Mouse (Mus musculus) gastrocnemius, postnatal 4 days (tissue): ENCODE results near the gene Psmd5. TPM values are rescaled to one million over a fixed set of nuclear protein-coding genes. Genes with fewer than 3 reads are reported as not detected.

Experiments used
- DNase-seq, 2 experiments: peaks; one replicate each; pipeline ENCODE4 v3.0.0; 2021 to 2022; ENCODE audit warnings: low spot score in 2 of 2, mixed read lengths in 2 of 2
- long read RNA-seq, 2 experiments: library from polyadenylated mRNA; stranded (forward); transcript quantifications; one replicate each; pipeline ENCODE4 v2.0.0; 2021
- total RNA-seq, 2 experiments: library from RNA; stranded (reverse); gene quantifications; 2 replicates each; pipeline ENCODE4 v1.2.3; 2021

Gene Psmd5
- 10 to 100 TPM; 25.4 to 25.7 TPM for total RNA-seq
- long read RNA-seq, experiment 1, full-length matches to known transcripts, result 55 of 67 reads
- long read RNA-seq, experiment 1, partial matches to known transcripts, result 0 of 67 reads
- long read RNA-seq, experiment 1, other reads (novel, unspliced or antisense), result 12 of 67 reads
- long read RNA-seq, experiment 2, full-length matches to known transcripts, result 59 of 76 reads
- long read RNA-seq, experiment 2, partial matches to known transcripts, result 2 of 76 reads
- long read RNA-seq, experiment 2, other reads (novel, unspliced or antisense), result 15 of 76 reads

- no peak for DNase-seq
These were observed at the start of gene Psmd5 for GRCm38 (mm10) chr2:34874816-34875345. Psmd5 (minus strand) TSS chr2:34874968.

GRCm38 (mm10) chr2:34922729-34923128 is 48.0 kb upstream of the Psmd5 start:
- no peak for DNase-seq

- no peak for DNase-seq
These were observed 45.4 kb upstream of the Psmd5 start for GRCm38 (mm10) chr2:34920144-34920543.

DNA sequence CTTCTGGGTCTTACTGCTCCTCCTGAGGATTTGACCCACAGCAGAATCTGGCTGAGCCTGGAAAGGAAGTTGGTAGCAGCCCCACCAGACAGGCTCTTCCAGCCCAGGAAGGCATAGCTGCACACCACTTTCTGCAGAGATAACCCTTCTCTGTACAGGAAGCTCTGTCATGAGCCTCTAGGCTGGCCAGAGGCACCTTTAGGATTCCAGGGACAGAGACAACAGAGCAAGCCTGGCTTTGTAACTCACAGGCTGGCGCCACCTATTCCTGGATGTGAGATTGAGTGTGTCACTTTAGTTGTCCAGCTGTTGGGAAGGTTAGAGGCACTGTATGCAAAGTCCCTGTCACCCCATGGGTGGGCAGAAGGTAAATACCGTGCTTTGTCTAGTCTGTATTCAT is 40.3 kb upstream of the Psmd5 start:
- DNase-seq, result no peak

DNA sequence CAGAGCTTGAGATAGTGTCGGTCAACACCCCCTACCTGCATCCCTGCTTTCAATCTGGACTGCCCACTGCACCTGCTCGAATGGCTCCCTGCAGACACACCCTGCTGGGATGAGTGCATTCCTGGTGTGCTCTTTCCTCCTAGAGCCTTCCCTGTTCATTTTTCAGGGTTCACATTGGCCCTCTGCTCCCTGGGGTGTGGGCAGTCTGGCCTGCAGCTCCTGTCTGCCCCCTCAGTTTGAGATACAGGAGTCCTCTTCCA is 40.0 kb upstream of the Psmd5 start:
- no peak for DNase-seq

GRCm38 (mm10) chr2:34914069-34914822 is 39.5 kb upstream of the Psmd5 start:
- DNase-seq, result peak in 1 of 2 experiments; percentile 60

DNA sequence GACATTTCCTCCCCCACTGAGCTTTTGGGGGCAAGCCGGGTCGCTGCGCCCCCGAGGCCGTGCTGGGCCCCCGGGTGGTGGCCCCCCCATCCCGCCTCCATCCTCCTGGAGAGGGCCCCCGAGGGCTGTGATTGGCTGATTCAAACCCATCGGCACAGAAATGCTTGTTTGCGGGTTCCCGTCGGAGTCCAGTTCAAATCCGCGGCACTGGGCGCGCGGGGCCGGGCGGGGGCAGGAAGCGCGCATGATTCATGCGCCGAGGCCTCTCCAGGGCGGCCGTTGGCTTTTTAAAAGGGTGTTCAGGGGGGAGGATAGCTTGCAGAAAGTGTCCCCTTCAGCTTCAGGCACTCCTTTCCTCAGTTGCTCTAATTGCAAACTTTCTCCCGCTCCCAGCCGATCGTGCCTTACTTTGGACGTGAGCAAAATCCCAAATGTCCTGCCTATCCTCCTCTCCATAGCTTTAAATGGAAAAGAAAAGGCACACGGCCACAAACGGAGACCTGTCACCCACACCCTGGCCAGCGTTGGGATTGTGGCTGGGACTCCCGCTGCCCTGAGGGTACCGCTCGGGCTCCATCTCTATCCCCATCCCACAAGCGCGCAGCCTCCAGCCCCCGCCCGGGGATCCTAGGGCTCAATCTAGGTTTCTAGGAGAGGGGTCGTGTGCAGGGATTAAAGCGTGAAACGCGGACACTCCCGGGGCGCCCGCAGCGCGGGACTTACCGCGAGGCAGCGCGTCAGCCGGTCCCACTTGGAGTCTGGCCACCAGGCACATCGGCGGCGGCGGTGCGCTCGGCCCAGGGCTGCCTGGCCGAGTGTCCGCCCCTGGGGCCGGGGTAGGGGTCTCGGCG is 38.7 kb upstream of the Psmd5 start, which contains the start of gene Phf19:
Gene Phf19, minus strand, starts transcription at position 809 of the 851 bp plus-strand sequence.
- peak; percentile 52 to 66 for DNase-seq

- DNase-seq, result no peak
These were observed 37.8 kb upstream of the Psmd5 start for GRCm38 (mm10) chr2:34912613-34913012.

- DNase-seq, result no peak
These were observed 37.1 kb upstream of the Psmd5 start for GRCm38 (mm10) chr2:34911871-34912270.

GRCm38 (mm10) chr2:34909719-34910118 is 35.0 kb upstream of the Psmd5 start:
- no peak for DNase-seq

DNA sequence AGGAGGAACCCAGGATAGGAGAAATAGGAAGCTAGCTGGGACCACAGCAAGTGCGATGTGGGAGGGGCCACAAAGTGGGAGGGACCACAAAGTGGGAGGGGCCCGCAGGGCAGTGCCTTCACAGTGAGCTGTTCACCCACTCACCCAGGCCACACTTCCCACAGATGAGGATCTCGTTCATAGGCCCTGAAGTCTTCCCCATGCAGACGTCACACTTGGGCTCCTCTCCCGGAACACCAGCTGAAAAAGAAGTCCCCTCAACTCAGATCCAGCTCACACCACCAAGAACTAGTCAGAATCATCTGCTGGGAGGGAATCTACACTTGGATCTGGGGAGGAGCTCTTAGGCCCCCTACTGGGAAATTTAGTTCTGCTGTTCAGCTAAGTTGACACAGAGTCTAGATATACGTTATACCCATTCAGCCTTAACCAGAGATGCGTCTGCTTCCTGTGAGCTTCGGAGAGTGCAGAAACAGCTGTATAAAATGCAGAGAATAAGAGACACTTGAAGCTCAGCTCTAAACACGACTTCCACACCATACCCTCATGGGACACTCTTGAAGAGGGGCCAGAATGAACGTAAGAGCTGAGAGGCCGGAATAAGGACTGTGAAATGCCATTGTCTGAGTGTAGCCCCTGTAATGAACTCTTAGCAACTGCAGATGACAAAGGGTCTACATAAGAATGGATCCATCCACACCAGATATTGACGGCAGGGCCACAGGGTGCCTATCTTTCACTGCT is 32.3 kb upstream of the Psmd5 start:
- peak; percentile 45 to 76 for DNase-seq

DNA sequence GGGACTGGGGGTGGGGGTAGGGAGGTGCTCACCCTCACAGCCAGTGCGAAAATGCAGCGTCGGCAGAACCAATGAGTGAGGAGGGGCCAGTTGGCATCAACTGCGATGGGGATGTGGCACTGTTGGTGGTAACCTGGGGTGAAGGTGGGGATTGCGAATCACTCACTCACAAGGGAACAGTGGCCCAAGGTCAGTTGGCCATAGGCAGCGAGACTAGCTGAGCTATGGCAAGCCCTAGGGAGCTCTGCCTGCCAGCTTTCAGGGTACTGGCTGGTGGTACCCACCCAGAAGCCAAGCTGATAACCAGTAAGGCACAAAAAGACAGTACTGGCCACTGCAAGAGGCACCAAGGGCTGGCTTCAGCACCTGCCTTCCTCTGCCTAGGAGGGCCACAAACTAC is 31.7 kb upstream of the Psmd5 start:
- no peak for DNase-seq

GRCm38 (mm10) chr2:34904849-34905542 is 30.2 kb upstream of the Psmd5 start:
- peak; percentile 95 to 97 for DNase-seq

DNA sequence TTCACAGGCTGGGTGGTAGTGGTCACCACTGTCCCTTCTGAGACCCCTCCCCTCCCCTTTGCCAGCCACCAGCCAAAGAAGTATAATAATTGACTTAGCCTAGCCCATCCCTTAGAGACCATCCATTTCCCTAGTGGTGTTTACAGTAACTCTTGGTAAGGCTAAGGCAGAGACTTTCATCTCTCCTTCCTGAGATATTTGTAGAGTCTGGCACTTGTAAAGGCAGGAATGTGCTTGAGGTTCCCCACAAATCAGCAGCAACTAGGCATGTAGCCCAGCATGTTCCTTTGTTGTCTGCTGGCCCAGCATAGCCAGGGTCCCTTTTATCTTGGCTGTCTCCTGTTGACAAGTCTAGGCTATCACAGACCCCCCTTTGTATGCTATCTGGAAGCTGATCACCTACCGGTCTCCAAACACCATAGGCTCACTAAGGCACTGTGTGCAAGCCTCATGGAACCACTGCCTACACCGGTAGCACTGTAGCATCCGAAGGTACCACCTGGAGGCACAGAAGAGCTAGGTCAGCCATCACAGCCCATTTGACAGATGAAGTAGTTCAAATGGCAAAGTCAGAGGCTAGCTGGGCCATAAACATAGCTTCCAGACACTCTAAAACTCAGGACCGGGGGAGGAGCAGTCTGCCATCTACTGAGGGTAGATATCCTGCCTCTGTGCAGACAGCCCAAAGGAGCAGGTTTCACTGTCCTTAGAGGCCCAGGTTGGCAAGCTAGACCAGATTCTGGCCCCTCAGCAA is 29.1 kb upstream of the Psmd5 start:
- DNase-seq, result no peak

DNA sequence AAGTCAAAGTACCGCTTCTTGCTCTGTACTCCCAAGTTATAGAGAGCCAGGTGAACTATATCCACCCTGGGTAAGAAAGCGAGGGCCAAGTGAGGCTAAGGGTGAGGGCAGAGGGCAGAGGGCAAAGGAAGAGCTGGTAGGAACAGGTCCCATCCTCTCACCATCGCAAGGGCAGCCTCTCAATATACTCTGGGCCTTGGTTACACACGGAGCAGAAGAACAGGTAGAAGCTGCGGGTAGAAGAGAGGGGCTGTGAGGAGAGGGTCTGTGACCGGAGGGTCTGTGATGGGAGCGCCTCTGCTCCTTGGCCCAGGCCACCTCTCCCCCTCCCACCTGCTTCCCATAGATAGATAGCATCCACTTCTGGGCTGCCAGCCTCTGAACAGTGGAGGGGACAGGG is 28.4 kb upstream of the Psmd5 start:
- DNase-seq, result no peak

DNA sequence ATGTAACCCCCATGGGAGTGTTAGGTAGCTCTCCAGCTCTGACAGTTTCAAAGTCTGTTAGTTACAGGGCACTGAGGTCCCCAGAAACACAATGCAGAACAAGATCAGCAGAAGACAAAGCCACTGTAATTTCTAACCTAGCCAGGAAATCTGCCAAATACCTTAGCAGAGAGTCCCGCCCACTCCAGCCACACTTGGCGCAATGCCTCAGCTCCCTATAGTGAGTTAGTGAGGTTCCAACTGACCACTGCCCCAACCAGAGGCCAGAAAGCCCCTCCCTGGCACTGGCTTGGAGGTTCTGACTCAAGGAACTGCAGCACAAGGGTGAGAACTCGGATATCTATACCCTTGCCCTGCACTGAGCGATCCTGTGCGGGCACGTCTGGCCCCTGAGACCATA is 28.0 kb upstream of the Psmd5 start:
- no peak for DNase-seq

DNA sequence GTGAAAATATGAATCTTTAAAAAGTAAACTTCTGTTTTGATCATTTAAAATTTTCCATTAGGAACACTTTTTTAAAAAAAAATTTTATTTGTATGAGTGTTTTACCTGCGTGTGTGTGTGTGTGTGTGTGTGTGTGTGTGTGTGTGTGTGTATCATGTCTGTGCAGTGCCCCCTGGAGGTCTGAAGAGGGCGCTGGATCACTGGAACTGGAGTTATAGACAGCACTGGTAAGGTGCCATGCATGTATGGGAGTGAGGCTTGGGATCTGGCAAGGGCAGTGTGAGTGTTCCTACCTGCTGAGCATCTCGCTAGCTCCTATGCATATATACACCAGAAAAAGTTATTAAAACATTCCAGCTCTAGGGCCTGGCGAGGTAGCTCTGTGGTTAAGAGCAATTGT is 27.0 kb upstream of the Psmd5 start:
- no peak for DNase-seq

DNA sequence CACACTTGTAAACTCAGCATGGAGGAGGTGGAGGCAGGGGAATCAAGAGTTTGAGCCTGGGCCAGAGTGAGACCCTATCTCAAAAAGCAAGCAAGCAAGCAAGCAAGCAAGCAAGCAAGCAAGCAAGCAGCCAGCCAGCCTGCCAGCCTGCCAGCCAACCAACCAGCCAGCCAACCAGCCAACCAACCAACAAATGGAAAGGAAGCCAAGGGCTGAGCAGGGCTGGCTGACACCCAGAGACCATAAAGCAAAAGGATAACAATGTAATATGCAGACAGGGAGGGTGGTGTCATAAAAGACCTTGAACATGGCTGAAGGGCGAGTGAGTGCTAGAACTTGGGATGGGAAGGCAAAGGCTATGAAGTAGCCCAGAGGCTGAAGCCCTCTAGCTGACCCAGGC is 25.6 kb upstream of the Psmd5 start:
- no peak for DNase-seq

- DNase-seq, result no peak
These were observed 24.9 kb upstream of the Psmd5 start for GRCm38 (mm10) chr2:34899682-34900081.

DNA sequence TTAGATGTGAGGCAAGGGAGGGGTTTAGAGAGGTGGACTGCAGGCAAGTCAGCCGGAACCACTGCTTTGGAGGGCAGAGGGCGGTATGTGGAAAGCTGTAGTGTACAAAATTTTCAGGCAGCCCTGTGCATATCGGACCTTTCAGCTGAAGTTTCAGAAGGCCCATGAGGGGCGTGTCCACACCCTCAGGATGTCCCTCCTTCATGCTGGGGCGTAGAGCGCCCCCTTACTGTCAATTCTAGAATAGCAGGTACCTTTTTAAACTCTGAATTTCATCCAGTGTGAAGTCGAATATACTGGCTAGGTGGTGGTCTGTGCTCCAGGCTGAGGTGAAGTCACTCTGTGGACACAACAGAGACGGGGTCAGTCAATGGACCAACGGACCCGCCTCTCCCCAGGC is 23.1 kb upstream of the Psmd5 start:
- peak in 1 of 2 experiments; percentile 38 for DNase-seq
